In genomic region chr10:81217964-81218363, GRCm38 (mm10) we compare ENCODE assay signal across 9 mouse cellular contexts. TPM values are rescaled to one million over a fixed set of nuclear protein-coding genes. Genes with fewer than 3 reads are reported as not detected.
DNase-seq lines count a peak whose midpoint lies in the region; ATAC-seq lines count a peak whose summit lies in the region.
"Had no signal": no experiment of that assay in that cellular context is flagged by ENCODE, and none has a peak within 500 bp of the region (broad histone marks: within the 10 kb centered on the region; RNA-seq: fewer than 3 reads in every experiment).

No protein-coding gene starts in this region.

- DNase-seq in forebrain, embryonic 10.5 days (ENCODE audit: extremely low spot score, low spot score): peak; percentile 54
- DNase-seq in MN1 (ENCODE audit: low spot score): peak; percentile 58
- peak; percentile 56 for DNase-seq in cerebellum, adult 9-11 months
- peak; percentile 82 to 84 for DNase-seq in kidney, postnatal 4 days

- no peaks in the 10 kb centered on the region for H3K27me3 ChIP-seq in forebrain, embryonic 10.5 days (ENCODE audit: poor library complexity, severe bottlenecking)
- no peaks in the 10 kb centered on the region for H3K27me3 ChIP-seq in forebrain, embryonic 12.5 days
- peaks cover 10% of the 10 kb centered on the region; the same call in 1 of the 2 replicates for H3K27me3 ChIP-seq in heart, embryonic 15.5 days
- no peaks in the 10 kb centered on the region for H3K27me3 ChIP-seq in stomach, embryonic 16.5 days (ENCODE audit: control insufficient read depth, insufficient read depth, low read length)

- peaks cover 8% of the 10 kb centered on the region for H3K36me3 ChIP-seq in forebrain, embryonic 10.5 days (replicated peaks)
- peaks cover 54% of the 10 kb centered on the region for H3K36me3 ChIP-seq in forebrain, embryonic 12.5 days (replicated peaks)
- H3K36me3 ChIP-seq in heart, embryonic 15.5 days: no peaks in the 10 kb centered on the region
- no peaks in the 10 kb centered on the region for H3K36me3 ChIP-seq in stomach, embryonic 16.5 days (ENCODE audit: control insufficient read depth, insufficient read depth, low read length)

- WGBS in forebrain, embryonic 10.5 days: 39% methylated on average over 7 of the region's 7 CpGs
- WGBS in forebrain, embryonic 12.5 days: 32% methylated on average over 7 of the region's 7 CpGs
- 29% methylated on average over 7 of the region's 7 CpGs for WGBS in heart, embryonic 15.5 days
- 34% methylated on average over 7 of the region's 7 CpGs for WGBS in stomach, embryonic 16.5 days

- no peaks in the 10 kb centered on the region for H3K9me3 ChIP-seq in forebrain, embryonic 10.5 days
- no peaks in the 10 kb centered on the region for H3K9me3 ChIP-seq in forebrain, embryonic 12.5 days
- no peaks in the 10 kb centered on the region for H3K9me3 ChIP-seq in heart, embryonic 15.5 days (replicated peaks)
- H3K9me3 ChIP-seq in stomach, embryonic 16.5 days (replicated peaks; ENCODE audit: control insufficient read depth, low read length): no peaks in the 10 kb centered on the region

- H3K9ac ChIP-seq in forebrain, embryonic 12.5 days: no peak overlapping the region
- no peak overlapping the region for H3K9ac ChIP-seq in heart, embryonic 15.5 days
- no peak overlapping the region for H3K9ac ChIP-seq in stomach, embryonic 16.5 days (ENCODE audit: low read length)

- H3K27ac ChIP-seq in forebrain, embryonic 10.5 days: no peak overlapping the region
- H3K27ac ChIP-seq in forebrain, embryonic 12.5 days: no peak overlapping the region
- no peak overlapping the region for H3K27ac ChIP-seq in heart, embryonic 15.5 days
- H3K27ac ChIP-seq in stomach, embryonic 16.5 days (ENCODE audit: low read length): no peak overlapping the region

- ATAC-seq in forebrain, embryonic 12.5 days (ENCODE audit: low FRiP score): no peak
- peak; percentile 60; the same call in 1 of the 2 replicates for ATAC-seq in heart, embryonic 15.5 days (replicated peaks; ENCODE audit: insufficient number of reproducible peaks, insufficient read depth, low FRiP score, low read depth)
- ATAC-seq in megakaryocyte-erythroid progenitor cell, adult 5-6 weeks (replicated peaks; ENCODE audit: low FRiP score, low TSS enrichment, poor library complexity, severe bottlenecking): peak; percentile 85
- peak; percentile 56; the same call in 1 of the 2 replicates for ATAC-seq in stomach, embryonic 16.5 days (ENCODE audit: insufficient read depth, low FRiP score)

- no peak overlapping the region for H3K4me3 ChIP-seq in forebrain, embryonic 10.5 days
- H3K4me3 ChIP-seq in forebrain, embryonic 12.5 days (replicated peaks): no peak overlapping the region
- no peak overlapping the region for H3K4me3 ChIP-seq in heart, embryonic 15.5 days
- no peak overlapping the region for H3K4me3 ChIP-seq in stomach, embryonic 16.5 days (replicated peaks; ENCODE audit: low read length)

- no peak overlapping the region for H3K4me2 ChIP-seq in forebrain, embryonic 12.5 days
- no peak overlapping the region for H3K4me2 ChIP-seq in heart, embryonic 15.5 days
- H3K4me2 ChIP-seq in stomach, embryonic 16.5 days (ENCODE audit: low read depth, low read length): no peak overlapping the region

- no peaks in the 10 kb centered on the region for H3K4me1 ChIP-seq in forebrain, embryonic 10.5 days
- H3K4me1 ChIP-seq in forebrain, embryonic 12.5 days: no peaks in the 10 kb centered on the region
- H3K4me1 ChIP-seq in heart, embryonic 15.5 days (replicated peaks): 0 out of 2 replicates have a peak, but pooled peaks cover 2% of the 10 kb centered on the region
- H3K4me1 ChIP-seq in stomach, embryonic 16.5 days (ENCODE audit: control insufficient read depth, insufficient read depth, low read length): no peaks in the 10 kb centered on the region

RNA-seq across cellular contexts. Expression of gene Atcay, which starts 12.7 kb away (rescaled TPM):
- polyA plus RNA-seq in forebrain, embryonic 10.5 days (2016; fragmentation: Nextera tagmentation; extraction: Ambion mirVana): 5.3 and 6.7 TPM in 2 replicates
- 31.8 and 33.9 TPM in 2 replicates for polyA plus RNA-seq in forebrain, embryonic 12.5 days (2016; fragmentation: Nextera tagmentation; extraction: Ambion mirVana)
- polyA plus RNA-seq in heart, embryonic 15.5 days (2015; fragmentation: Nextera tagmentation; extraction: Ambion mirVana): 0.25 and 1.1 TPM in 2 replicates
- not detected in 2 replicates for total RNA-seq in megakaryocyte-erythroid progenitor cell, adult 5-6 weeks (2014; fragmentation: Nextera tagmentation)
- total RNA-seq in megakaryocyte-erythroid progenitor cell, adult 5-6 weeks (2017): not detected in 2 replicates
- polyA plus RNA-seq in stomach, embryonic 16.5 days (2015; fragmentation: Nextera tagmentation; extraction: Ambion mirVana): 1.5 TPM in 2 replicates

RNA-seq across cellular contexts. Expression of gene Zfr2, which starts 15.0 kb away (rescaled TPM):
- polyA plus RNA-seq in forebrain, embryonic 10.5 days (2016; fragmentation: Nextera tagmentation; extraction: Ambion mirVana): 2.4 and 2.7 TPM in 2 replicates
- 9.0 and 10.0 TPM in 2 replicates for polyA plus RNA-seq in forebrain, embryonic 12.5 days (2016; fragmentation: Nextera tagmentation; extraction: Ambion mirVana)
- polyA plus RNA-seq in heart, embryonic 15.5 days (2015; fragmentation: Nextera tagmentation; extraction: Ambion mirVana): 6.0 and 7.5 TPM in 2 replicates
- 1.1 and 3.5 TPM in 2 replicates for total RNA-seq in megakaryocyte-erythroid progenitor cell, adult 5-6 weeks (2014; fragmentation: Nextera tagmentation)
- 0.46 TPM in 1 of 2 replicates, not detected in the other for total RNA-seq in megakaryocyte-erythroid progenitor cell, adult 5-6 weeks (2017)
- 5.3 and 5.9 TPM in 2 replicates for polyA plus RNA-seq in stomach, embryonic 16.5 days (2015; fragmentation: Nextera tagmentation; extraction: Ambion mirVana)

RNA-seq across cellular contexts. Expression of gene Nmrk2, which starts 16.1 kb away (rescaled TPM):
- polyA plus RNA-seq in forebrain, embryonic 10.5 days (2016; fragmentation: Nextera tagmentation; extraction: Ambion mirVana): not detected in 2 replicates
- not detected in 2 replicates for polyA plus RNA-seq in forebrain, embryonic 12.5 days (2016; fragmentation: Nextera tagmentation; extraction: Ambion mirVana)
- 7.3 and 9.1 TPM in 2 replicates for polyA plus RNA-seq in heart, embryonic 15.5 days (2015; fragmentation: Nextera tagmentation; extraction: Ambion mirVana)
- not detected in 2 replicates for total RNA-seq in megakaryocyte-erythroid progenitor cell, adult 5-6 weeks (2014; fragmentation: Nextera tagmentation)
- total RNA-seq in megakaryocyte-erythroid progenitor cell, adult 5-6 weeks (2017): not detected in 2 replicates
- 0.57 TPM in 1 of 2 replicates, not detected in the other for polyA plus RNA-seq in stomach, embryonic 16.5 days (2015; fragmentation: Nextera tagmentation; extraction: Ambion mirVana)

RNA-seq across cellular contexts. Expression of gene 4930442H23Rik, which starts 34.3 kb away (rescaled TPM):
- polyA plus RNA-seq in forebrain, embryonic 10.5 days (2016; fragmentation: Nextera tagmentation; extraction: Ambion mirVana): not detected in 2 replicates
- polyA plus RNA-seq in forebrain, embryonic 12.5 days (2016; fragmentation: Nextera tagmentation; extraction: Ambion mirVana): not detected in 2 replicates
- polyA plus RNA-seq in heart, embryonic 15.5 days (2015; fragmentation: Nextera tagmentation; extraction: Ambion mirVana): not detected in 2 replicates
- not detected in 2 replicates for total RNA-seq in megakaryocyte-erythroid progenitor cell, adult 5-6 weeks (2014; fragmentation: Nextera tagmentation)
- total RNA-seq in megakaryocyte-erythroid progenitor cell, adult 5-6 weeks (2017): not detected in 2 replicates
- polyA plus RNA-seq in stomach, embryonic 16.5 days (2015; fragmentation: Nextera tagmentation; extraction: Ambion mirVana): not detected in 2 replicates
- total RNA-seq: layer of hippocampus, adult 18-20 months had no signal

RNA-seq across cellular contexts. Expression of gene Matk, which starts 34.8 kb away (rescaled TPM):
- polyA plus RNA-seq in forebrain, embryonic 10.5 days (2016; fragmentation: Nextera tagmentation; extraction: Ambion mirVana): 3.7 and 5.0 TPM in 2 replicates
- polyA plus RNA-seq in forebrain, embryonic 12.5 days (2016; fragmentation: Nextera tagmentation; extraction: Ambion mirVana): 4.1 and 5.7 TPM in 2 replicates
- 1.6 and 3.6 TPM in 2 replicates for polyA plus RNA-seq in heart, embryonic 15.5 days (2015; fragmentation: Nextera tagmentation; extraction: Ambion mirVana)
- 2.9 and 9.8 TPM in 2 replicates for total RNA-seq in megakaryocyte-erythroid progenitor cell, adult 5-6 weeks (2014; fragmentation: Nextera tagmentation)
- total RNA-seq in megakaryocyte-erythroid progenitor cell, adult 5-6 weeks (2017): 5.5 and 5.6 TPM in 2 replicates
- 3.6 and 4.2 TPM in 2 replicates for polyA plus RNA-seq in stomach, embryonic 16.5 days (2015; fragmentation: Nextera tagmentation; extraction: Ambion mirVana)
